Mouse (Mus musculus) kidney, adult 2 months (tissue): ENCODE data around the gene Map2k6. TPM values are rescaled to one million over a fixed set of nuclear protein-coding genes. Genes with fewer than 3 reads are reported as not detected.

Experiments
- DNase-seq: peaks from one replicate; pipeline ENCODE4 v3.0.0; 2021
- H3K27ac ChIP-seq: fragments of 200-500 bp; 2 replicates; pipeline ENCODE4 v1.5.1; 2012; ENCODE audit warnings: low read depth, low read length, control low read depth, inconsistent platforms; ENCODE audit not compliant: insufficient read depth
- H3K27me3 ChIP-seq: fragments of 200-500 bp; replicated peaks from 2 replicates; pipeline ENCODE4 v1.6.1; 2012; ENCODE audit warnings: mild to moderate bottlenecking, moderate library complexity, low read length, inconsistent platforms; ENCODE audit not compliant: control insufficient read depth, insufficient read depth
- H3K36me3 ChIP-seq: fragments of 200-500 bp; 2 replicates; pipeline ENCODE4 v1.6.1; 2012; ENCODE audit warnings: mild to moderate bottlenecking, moderate library complexity, low read length, inconsistent platforms; ENCODE audit not compliant: control insufficient read depth, insufficient read depth
- H3K4me1 ChIP-seq: fragments of 200-500 bp; 2 replicates; pipeline ENCODE4 v1.6.1; 2011; ENCODE audit warnings: low read length; ENCODE audit not compliant: control insufficient read depth, insufficient read depth
- H3K4me3 ChIP-seq: fragments of 200-500 bp; 2 replicates; pipeline ENCODE4 v1.5.1; 2011; ENCODE audit warnings: mild to moderate bottlenecking, low read depth, low read length, control low read depth; ENCODE audit not compliant: insufficient read depth
- CTCF ChIP-seq: fragments of 200-500 bp; conservative IDR thresholded peaks from 2 replicates; pipeline ENCODE4 v1.5.1; 2011; ENCODE audit warnings: low read depth, mild to moderate bottlenecking, control low read depth, low read length, moderate library complexity, mixed read lengths; ENCODE audit not compliant: insufficient read depth, insufficient read length
- POLR2A ChIP-seq: fragments of 200-500 bp; IDR thresholded peaks from one replicate; pipeline ENCODE4 v1.6.1; 2011; ENCODE audit warnings: low read depth, low read length, control low read depth
- WGBS: fragments of 180-500 bp; shearing (Covaris S2); methylation state at CpG from one replicate; pipeline ENCODE4 v1.1.7; 2018; 5-methylcytosine and 5-hydroxymethylcytosine counted together
- polyA plus RNA-seq: library from polyadenylated mRNA; depleted of rRNA; stranded (reverse); fragments of >200 nt; gene quantifications from 2 replicates; pipeline ENCODE4 v1.2.3, GENCODE M21; 2012

The Map2k6 gene
- polyA plus RNA-seq, 1 experiment, result 6.6 TPM

DNA sequence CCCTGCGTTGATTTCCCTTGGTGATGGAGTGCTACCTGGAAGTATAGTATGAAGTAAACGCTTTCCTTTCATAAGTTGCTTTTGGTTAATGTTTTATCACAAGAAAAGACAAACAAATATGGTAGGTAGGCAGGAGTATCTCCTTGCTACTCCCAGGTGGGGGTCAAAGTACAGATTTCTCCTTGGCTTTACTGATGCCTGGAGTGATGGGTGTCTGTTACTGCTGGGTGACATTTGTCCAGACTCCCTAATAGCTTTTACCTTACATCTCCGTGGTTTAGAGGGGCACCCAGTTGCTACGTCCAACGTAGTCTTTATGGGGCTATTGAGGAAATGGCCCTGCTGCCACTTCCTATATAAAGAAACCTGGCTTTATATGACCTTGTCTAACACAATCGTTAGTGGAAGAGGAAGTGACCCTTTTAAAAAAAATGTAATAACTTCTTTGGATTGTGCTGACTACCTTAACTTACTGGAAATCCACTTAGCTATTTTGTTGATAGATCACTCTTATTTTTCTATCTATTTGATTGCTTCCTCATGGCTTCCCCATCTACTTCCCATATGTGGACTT, 27.7 kb downstream of the Map2k6 start:
- 39% methylated on average over 6 of the region's 6 CpGs for WGBS
- TF ChIP-seq CTCF, result no peak
- TF ChIP-seq POLR2A, result no peak
- Histone ChIP-seq H3K4me3 (no peak overlapping the region), H3K36me3 (no peaks in the 10 kb centered on the region), H3K27ac (no peak overlapping the region), H3K4me1 (peaks cover 14% of the 10 kb centered on the region; the same call in 1 of the 2 replicates), H3K27me3 (no peaks in the 10 kb centered on the region)
- peak; percentile 45 for DNase-seq

DNA sequence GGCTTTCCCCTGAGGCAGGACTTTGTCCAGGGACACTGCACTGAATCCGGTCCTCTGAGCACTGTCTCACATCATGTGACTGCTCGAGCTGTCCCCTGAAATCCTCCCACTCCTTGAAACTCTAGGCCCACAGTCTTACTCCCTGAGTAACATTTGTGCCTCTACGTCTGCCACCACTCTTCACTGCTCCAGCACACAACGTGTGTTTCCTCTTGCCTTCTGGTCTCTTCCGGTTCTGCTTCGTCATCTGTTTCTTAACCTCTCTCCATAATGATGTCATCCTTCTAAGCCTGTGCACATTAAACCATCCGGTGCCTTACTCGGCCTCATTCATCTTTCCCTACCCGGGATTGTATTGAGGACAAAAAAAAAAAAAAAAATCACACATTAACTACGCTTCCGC, 28.2 kb downstream of the Map2k6 start:
- Histone ChIP-seq H3K4me3 (peak overlapping the region; percentile 10; the same call in 1 of the 2 replicates), H3K4me1 (peaks cover 14% of the 10 kb centered on the region; the same call in 1 of the 2 replicates), H3K36me3 (no peaks in the 10 kb centered on the region), H3K27me3 (no peaks in the 10 kb centered on the region), H3K27ac (peak overlapping the region; percentile 9; the same call in 1 of the 2 replicates)
- DNase-seq, result peak; percentile 62
- 8% methylated on average over 11 of the region's 11 CpGs for WGBS
- no peak for TF ChIP-seq CTCF
- no peak for TF ChIP-seq POLR2A

DNA sequence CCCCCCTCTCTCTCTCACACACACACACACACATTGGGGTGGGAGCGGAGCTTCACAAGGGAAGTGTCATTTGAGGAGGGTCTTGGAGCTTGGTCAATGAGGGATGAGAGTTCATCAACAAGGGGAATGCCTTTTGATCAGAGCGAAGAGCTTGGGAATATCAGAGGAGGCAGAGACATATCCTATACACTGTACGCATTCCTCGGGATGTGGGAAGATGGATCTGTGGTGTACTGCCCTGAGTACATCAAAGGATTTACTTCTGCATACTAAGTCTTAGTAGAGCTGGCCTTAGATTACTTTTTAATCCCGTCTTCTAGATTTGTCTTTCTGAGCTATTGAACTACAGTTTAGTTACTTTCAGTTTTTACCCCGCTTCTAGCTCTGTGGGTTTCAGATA, 30.1 kb downstream of the Map2k6 start:
- H3K27me3 ChIP-seq, result no peaks in the 10 kb centered on the region
- H3K4me1 ChIP-seq, result peaks cover 14% of the 10 kb centered on the region; the same call in 1 of the 2 replicates
- WGBS, result 91% methylated on average over 6 of the region's 6 CpGs
- H3K27ac ChIP-seq, result no peak overlapping the region
- no peaks in the 10 kb centered on the region for H3K36me3 ChIP-seq
- TF ChIP-seq POLR2A (no peak), CTCF (no peak)
- no peak overlapping the region for H3K4me3 ChIP-seq
- no peak for DNase-seq

DNA sequence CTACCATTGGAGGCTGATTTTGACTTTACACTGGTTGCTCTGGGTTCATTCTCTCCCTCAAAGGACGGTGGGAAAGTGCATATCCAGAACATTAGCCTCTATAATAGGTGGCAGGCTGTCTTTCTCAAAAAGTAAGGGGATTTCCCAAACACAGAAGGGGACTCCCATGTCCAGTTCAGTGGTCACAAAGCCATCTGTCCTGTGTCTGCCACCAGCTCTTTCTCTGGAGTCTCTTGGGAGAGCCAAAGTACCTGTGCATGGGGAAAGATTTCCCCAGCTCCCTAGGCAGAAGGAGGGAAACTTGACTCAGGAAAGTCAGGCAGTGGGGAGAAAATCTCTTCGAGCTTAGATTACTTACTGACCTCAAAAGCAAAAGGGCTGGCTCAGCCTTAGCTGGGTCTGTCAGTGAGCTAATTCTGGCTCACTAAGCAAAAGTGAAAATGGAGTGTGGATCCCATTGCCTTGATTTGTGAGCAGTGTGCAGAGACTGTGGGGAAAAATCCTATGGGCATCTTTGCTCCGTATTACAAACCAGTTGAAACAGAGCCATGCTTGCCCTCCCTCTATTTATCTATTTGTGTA, 31.0 kb downstream of the Map2k6 start:
- H3K4me1 ChIP-seq, result peaks cover 14% of the 10 kb centered on the region; the same call in 1 of the 2 replicates
- no peaks in the 10 kb centered on the region for H3K27me3 ChIP-seq
- no peak overlapping the region for H3K4me3 ChIP-seq
- no peak overlapping the region for H3K27ac ChIP-seq
- 61% methylated on average over 3 of the region's 3 CpGs for WGBS
- no peaks in the 10 kb centered on the region for H3K36me3 ChIP-seq
- peak; percentile 12 for DNase-seq
- TF ChIP-seq CTCF, result no peak
- TF ChIP-seq POLR2A, result no peak

DNA sequence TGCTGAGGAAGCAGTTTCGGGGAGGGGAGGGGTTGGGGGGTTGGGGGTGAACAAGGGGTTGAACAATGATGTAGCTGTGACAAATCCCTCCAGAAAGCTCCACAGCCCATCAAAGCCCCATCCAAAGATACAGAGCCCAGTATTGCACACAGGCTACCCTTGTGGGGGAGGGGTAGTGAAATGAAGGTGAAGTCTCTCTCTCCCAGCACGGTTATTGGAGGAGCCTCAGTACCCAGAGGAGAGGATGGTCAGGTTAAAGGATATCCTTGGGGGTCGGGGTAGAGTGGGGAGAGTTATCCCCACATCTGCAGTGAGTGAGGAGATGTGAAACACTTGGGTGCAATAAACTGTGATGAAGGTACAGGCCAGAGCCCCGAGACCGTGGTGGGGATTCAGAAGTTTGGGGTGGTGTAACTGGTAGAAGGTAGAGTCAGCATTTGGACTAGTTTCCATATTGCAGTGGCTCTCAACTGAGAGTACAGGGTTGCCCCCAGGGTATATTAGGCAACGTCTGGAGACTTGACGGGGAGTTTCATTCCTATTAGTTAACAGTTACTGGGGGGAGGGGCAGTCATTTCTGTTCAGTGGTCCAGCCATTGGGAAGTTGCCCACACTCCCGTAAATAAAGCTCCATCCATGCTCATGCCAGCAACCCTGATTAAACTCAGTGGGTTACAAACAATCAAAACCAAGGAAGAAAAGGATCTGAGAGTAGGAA, 37.1 kb downstream of the Map2k6 start:
- peak; percentile 13 for DNase-seq
- 82% methylated on average over 8 of the region's 8 CpGs for WGBS

DNA sequence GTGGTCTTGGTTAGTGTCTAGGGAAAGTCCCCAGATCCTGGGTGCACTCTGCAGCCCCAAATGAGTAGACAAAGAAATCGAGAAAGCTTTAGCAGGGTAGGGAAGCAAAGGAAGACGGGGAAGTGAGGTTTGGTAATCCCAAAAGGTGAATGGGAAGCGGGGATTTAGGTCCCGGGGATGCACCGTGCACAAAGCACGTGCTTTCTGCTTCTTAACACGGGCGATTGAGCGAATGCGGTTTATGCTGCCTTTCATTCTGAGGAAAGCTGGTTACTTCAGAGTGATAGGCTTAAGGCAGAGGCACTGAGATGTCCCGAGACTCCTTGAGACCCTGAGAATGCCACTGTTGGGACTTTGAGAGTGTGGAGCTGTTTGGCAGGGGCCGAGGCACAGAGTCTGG, 38.1 kb downstream of the Map2k6 start:
- Histone ChIP-seq H3K4me1 (no peaks in the 10 kb centered on the region), H3K4me3 (no peak overlapping the region), H3K27me3 (no peaks in the 10 kb centered on the region), H3K36me3 (no peaks in the 10 kb centered on the region), H3K27ac (no peak overlapping the region)
- 87% methylated on average over 12 of the region's 12 CpGs for WGBS
- TF ChIP-seq CTCF (no peak), POLR2A (no peak)
- no peak for DNase-seq

More for the DNA sequence above, 37.1 kb downstream of the Map2k6 start:
- Histone ChIP-seq H3K27ac (no peak overlapping the region), H3K36me3 (no peaks in the 10 kb centered on the region), H3K4me1 (no peaks in the 10 kb centered on the region), H3K27me3 (no peaks in the 10 kb centered on the region), H3K4me3 (no peak overlapping the region)
- TF ChIP-seq CTCF (no peak), POLR2A (no peak)

DNA sequence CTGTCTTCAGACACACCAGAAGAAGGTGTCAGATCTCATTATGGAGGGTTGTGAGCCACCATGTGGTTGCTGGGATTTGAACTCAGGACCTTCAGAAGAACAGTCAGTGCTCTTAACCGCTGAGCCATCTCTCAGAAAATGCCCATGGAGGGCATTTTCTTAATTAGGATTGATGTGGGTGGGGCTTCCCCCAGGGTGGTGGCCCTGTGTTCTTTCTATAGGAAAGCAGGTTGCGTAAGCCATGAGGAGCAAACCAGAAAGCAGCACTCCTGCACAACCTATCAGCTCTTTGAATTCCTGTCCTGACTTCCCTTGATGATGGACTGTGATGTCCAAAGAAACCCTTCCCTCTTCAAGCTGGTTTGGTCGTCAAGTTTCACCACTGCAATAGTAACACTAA, 39.2 kb downstream of the Map2k6 start:
- 94% methylated on average over 3 of the region's 3 CpGs for WGBS
- H3K4me1 ChIP-seq, result no peaks in the 10 kb centered on the region
- TF ChIP-seq CTCF, result no peak
- no peak for TF ChIP-seq POLR2A

More for the DNA sequence above, 39.2 kb downstream of the Map2k6 start:
- H3K4me3 ChIP-seq, result no peak overlapping the region
- no peaks in the 10 kb centered on the region for H3K27me3 ChIP-seq
- H3K27ac ChIP-seq, result no peak overlapping the region
- DNase-seq, result no peak
- no peaks in the 10 kb centered on the region for H3K36me3 ChIP-seq
